Mouse (Mus musculus): ENCODE results near the gene Peli1. TPM values are rescaled to one million over a fixed set of nuclear protein-coding genes. Genes with fewer than 3 reads are reported as not detected.
"Not testable (repeated sequence)": the region's sequence is repeated elsewhere in the genome, so short reads cannot be mapped to it uniquely, and the experiment has no call there.

Peli1 gene
- polyA plus RNA-seq, 1 experiment from 2014 or later, result 40.5 TPM

DNA sequence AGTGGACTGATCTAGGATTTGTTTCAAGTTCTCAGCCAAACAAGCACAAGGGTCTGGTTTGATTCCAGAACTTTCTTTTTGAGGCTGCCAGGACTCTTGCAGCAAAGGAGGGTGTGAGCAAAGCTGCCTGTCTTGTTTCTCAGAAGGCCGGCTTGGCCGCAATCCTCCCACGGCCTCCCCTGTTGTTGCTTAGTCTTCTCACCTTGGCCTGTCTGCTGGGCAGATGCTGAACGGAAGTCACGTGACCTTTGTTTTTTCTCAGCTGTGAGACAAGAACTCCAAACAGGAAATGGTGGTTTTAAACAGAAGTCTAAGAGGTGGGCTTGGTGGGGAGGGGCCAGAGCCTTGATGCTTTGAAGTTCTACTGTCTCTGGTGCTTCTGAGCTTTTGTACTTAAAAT is 83.3 kb downstream of the Peli1 start:
- 0 out of 2 replicates have a peak overlapping the region, but pooled peaks have one; percentile 8 for H3K27ac ChIP-seq
- no peak for ATAC-seq (replicated peaks; ENCODE audit: low FRiP score, low read depth)
- H3K4me2 ChIP-seq (ENCODE audit: low read length), result no peak overlapping the region
- H3K36me3 ChIP-seq (ENCODE audit: insufficient read depth, low read length), result no peaks in the 10 kb centered on the region
- no peaks in the 10 kb centered on the region for H3K4me1 ChIP-seq (replicated peaks; ENCODE audit: insufficient read depth, low read length)
- TF ChIP-seq CTCF (IDR thresholded peaks at IDR 0.05; ENCODE audit: low read depth), result no peak
- H3K27me3 ChIP-seq (ENCODE audit: insufficient read depth, low read length), result no peaks in the 10 kb centered on the region
- 26% methylated on average over 5 of the region's 5 CpGs for WGBS
- peak; percentile 75 for DNase-seq (ENCODE audit: low spot score)
- H3K9me3 ChIP-seq (replicated peaks; ENCODE audit: low read length), result no peaks in the 10 kb centered on the region
- no peak overlapping the region for H3K9ac ChIP-seq (ENCODE audit: low read depth, low read length)
- no peak overlapping the region for H3K4me3 ChIP-seq (replicated peaks; ENCODE audit: low read depth, low read length)

DNA sequence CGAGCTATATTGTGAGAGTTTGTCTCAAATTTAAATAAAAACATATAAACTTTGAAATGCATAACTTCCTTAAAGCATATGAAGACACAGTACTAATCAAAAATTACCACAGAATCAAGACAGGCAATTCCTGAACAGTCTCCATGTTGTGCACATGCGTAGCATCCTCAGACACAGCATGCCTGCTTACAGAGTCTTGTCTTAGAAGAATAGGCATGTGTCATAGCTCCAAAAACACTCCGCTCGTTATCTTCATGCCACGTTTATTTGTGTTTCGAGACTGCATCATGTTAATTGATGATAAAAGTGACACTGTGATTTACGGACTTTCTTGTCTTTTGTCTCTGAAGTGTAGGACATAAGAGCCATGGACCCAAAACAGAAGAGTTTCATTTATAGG is 84.0 kb downstream of the Peli1 start:
- TF ChIP-seq CTCF (IDR thresholded peaks at IDR 0.05; ENCODE audit: low read depth), result no peak
- no peaks in the 10 kb centered on the region for H3K4me1 ChIP-seq (replicated peaks; ENCODE audit: insufficient read depth, low read length)
- no peak overlapping the region for H3K9ac ChIP-seq (ENCODE audit: low read depth, low read length)
- ATAC-seq (replicated peaks; ENCODE audit: low FRiP score, low read depth) (no peak), DNase-seq (ENCODE audit: low spot score) (no peak)
- no peaks in the 10 kb centered on the region for H3K9me3 ChIP-seq (replicated peaks; ENCODE audit: low read length)
- H3K4me2 ChIP-seq (ENCODE audit: low read length), result no peak overlapping the region
- 79% methylated on average over 7 of the region's 7 CpGs for WGBS
- no peak overlapping the region for H3K27ac ChIP-seq
- H3K36me3 ChIP-seq (ENCODE audit: insufficient read depth, low read length), result no peaks in the 10 kb centered on the region
- no peaks in the 10 kb centered on the region for H3K27me3 ChIP-seq (ENCODE audit: insufficient read depth, low read length)
- H3K4me3 ChIP-seq (replicated peaks; ENCODE audit: low read depth, low read length), result no peak overlapping the region

DNA sequence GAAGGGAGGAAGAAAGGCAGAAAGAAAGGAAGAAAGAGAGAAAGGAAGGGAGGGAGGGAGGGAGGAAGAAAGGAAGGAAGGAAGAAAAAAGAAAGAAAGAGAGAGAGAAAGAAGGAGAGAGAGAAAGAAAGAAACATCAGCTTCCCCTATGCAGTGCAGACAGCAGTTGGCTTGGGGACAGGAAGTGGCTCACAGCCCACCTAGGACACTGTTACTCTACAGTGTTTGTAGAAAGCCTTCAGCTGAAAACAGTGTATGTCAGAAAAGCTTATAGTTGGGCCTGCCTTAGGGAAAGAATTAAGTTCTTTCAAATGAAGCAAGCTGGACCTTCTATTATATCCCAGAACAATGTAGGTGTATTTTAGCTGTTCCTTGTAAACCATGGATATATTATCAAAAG is 85.4 kb downstream of the Peli1 start:
- ATAC-seq (replicated peaks; ENCODE audit: low FRiP score, low read depth), result no peak
- no peak overlapping the region for H3K9ac ChIP-seq (ENCODE audit: low read depth, low read length)

DNA sequence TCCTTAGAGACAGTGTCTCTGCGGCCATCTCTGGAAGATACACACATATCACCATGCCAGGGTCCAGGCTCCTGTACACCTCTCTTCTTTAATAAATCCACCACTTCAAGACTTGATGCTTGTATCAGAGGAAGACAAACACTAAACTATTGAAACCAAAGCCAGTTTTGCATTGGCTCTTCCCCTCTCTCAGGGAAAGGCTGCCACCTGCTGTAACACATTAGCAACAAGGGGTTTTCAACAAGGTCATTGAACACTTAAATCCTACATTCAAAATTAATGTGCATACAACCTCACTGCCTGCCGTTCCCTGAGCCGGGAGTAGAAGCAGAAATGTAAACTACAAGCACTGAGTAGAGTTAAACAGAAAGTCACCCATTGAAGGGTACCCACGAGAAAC is 87.3 kb downstream of the Peli1 start:
- no peaks in the 10 kb centered on the region for H3K27me3 ChIP-seq (ENCODE audit: insufficient read depth, low read length)
- no peaks in the 10 kb centered on the region for H3K9me3 ChIP-seq (replicated peaks; ENCODE audit: low read length)
- no peak overlapping the region for H3K27ac ChIP-seq
- no peak overlapping the region for H3K4me2 ChIP-seq (ENCODE audit: low read length)
- ATAC-seq (replicated peaks; ENCODE audit: low FRiP score, low read depth) (no peak), DNase-seq (ENCODE audit: low spot score) (peak; percentile 87)
- H3K9ac ChIP-seq (ENCODE audit: low read depth, low read length), result no peak overlapping the region
- no peak overlapping the region for H3K4me3 ChIP-seq (replicated peaks; ENCODE audit: low read depth, low read length)
- WGBS, result 43% methylated on average over 4 of the region's 4 CpGs
- no peaks in the 10 kb centered on the region for H3K36me3 ChIP-seq (ENCODE audit: insufficient read depth, low read length)
- TF ChIP-seq CTCF (IDR thresholded peaks at IDR 0.05; ENCODE audit: low read depth), result peak; percentile 91
- no peaks in the 10 kb centered on the region for H3K4me1 ChIP-seq (replicated peaks; ENCODE audit: insufficient read depth, low read length)

More for the DNA sequence above, 85.4 kb downstream of the Peli1 start:
- Histone ChIP-seq H3K4me1 (replicated peaks; ENCODE audit: insufficient read depth, low read length) (no peaks in the 10 kb centered on the region), H3K4me3 (replicated peaks; ENCODE audit: low read depth, low read length) (no peak overlapping the region), H3K36me3 (ENCODE audit: insufficient read depth, low read length) (no peaks in the 10 kb centered on the region), H3K27ac (no peak overlapping the region), H3K9me3 (replicated peaks; ENCODE audit: low read length) (no peaks in the 10 kb centered on the region), H3K27me3 (ENCODE audit: insufficient read depth, low read length) (no peaks in the 10 kb centered on the region), H3K4me2 (ENCODE audit: low read length) (no peak overlapping the region)
- DNase-seq (ENCODE audit: low spot score), result no peak
- no peak for TF ChIP-seq CTCF (IDR thresholded peaks at IDR 0.05; ENCODE audit: low read depth)

DNA sequence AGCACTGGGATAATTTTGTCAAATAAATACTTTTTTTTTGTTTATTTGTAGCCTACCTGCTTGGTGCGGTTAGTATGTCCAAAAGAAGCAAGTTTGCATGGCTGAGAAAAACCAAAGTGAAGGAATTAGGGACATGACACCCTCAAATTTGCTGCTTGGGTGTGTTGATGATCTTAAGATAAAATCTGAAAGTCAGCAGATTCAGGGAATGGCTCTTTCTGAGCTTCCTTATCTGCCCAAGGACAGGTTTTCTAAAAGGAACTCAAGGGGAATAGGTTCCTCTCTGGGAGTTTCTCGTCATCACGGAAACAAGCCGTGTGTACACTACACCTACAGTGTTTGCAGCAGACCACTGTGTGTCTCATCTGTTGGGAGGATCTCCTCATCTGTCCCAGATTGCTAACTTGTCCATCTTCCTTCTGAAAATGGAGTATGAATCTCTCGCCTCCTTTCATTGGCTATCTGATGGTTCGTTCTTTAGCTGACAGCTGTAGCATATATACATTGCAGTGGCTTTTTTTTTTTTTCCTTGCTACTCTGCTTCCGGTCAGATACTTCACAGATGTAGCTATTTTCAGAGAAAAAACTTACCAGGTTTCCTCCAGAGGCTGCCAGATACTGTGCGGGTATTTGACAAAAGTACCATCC is 88.0 kb downstream of the Peli1 start:
- TF ChIP-seq CTCF (IDR thresholded peaks at IDR 0.05; ENCODE audit: low read depth), result no peak

DNA sequence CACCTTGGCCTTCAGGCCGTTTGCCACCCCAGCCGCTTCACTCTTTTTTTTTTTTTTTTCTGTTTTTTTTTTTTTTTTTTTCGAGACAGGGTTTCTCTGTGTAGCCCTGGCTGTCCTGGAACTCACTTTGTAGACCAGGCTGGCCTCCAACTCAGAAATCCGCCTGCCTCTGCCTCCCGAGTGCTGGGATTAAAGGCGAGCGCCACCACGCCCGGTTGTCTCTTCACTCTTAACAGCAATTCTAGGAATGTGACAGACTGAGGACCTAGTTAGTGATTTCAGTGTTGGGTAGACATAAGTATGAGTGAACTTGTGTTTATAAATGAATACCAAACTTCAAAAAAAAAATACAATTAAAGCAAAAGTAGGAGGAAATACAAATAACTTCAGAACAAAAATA is 88.8 kb downstream of the Peli1 start:
- H3K4me2 ChIP-seq (ENCODE audit: low read length); H3K4me1 ChIP-seq (replicated peaks; ENCODE audit: insufficient read depth, low read length); H3K27ac ChIP-seq; H3K36me3 ChIP-seq (ENCODE audit: insufficient read depth, low read length); ATAC-seq (replicated peaks; ENCODE audit: low FRiP score, low read depth); DNase-seq (ENCODE audit: low spot score); H3K4me3 ChIP-seq (replicated peaks; ENCODE audit: low read depth, low read length); H3K9me3 ChIP-seq (replicated peaks; ENCODE audit: low read length); H3K9ac ChIP-seq (ENCODE audit: low read depth, low read length); H3K27me3 ChIP-seq (ENCODE audit: insufficient read depth, low read length): not testable (repeated sequence)
- 86% methylated on average over 8 of the region's 9 CpGs for WGBS

More for the DNA sequence above, 88.0 kb downstream of the Peli1 start:
- Histone ChIP-seq H3K9ac (ENCODE audit: low read depth, low read length) (no peak overlapping the region), H3K4me3 (replicated peaks; ENCODE audit: low read depth, low read length) (no peak overlapping the region), H3K27me3 (ENCODE audit: insufficient read depth, low read length) (no peaks in the 10 kb centered on the region), H3K27ac (no peak overlapping the region), H3K36me3 (ENCODE audit: insufficient read depth, low read length) (no peaks in the 10 kb centered on the region), H3K4me1 (replicated peaks; ENCODE audit: insufficient read depth, low read length) (no peaks in the 10 kb centered on the region), H3K9me3 (replicated peaks; ENCODE audit: low read length) (no peaks in the 10 kb centered on the region), H3K4me2 (ENCODE audit: low read length) (no peak overlapping the region)
- ATAC-seq (replicated peaks; ENCODE audit: low FRiP score, low read depth) (no peak), DNase-seq (ENCODE audit: low spot score) (no peak)
- WGBS, result 88% methylated on average over 8 of the region's 8 CpGs

DNA sequence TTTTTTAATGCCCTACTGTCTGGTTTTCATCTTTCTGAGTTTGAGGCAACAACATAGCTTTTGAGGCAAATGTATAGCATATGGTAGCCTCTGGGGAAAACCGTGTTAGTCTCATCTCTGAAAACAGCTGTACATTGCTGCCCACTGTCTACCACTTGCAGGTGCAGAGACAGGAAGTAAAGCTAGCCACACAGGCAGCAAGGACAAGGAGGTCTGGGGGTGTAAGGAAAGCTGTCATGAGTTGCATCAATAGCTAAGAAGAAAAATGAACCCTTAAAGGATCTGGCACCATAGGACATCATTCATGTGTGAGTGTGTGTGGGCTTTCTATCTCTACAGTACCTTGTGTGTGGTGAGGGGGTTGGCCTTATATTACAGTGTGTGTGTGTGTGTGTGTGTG is 89.6 kb downstream of the Peli1 start:
- no peak for ATAC-seq (replicated peaks; ENCODE audit: low FRiP score, low read depth)
- H3K4me1 ChIP-seq (replicated peaks; ENCODE audit: insufficient read depth, low read length), result no peaks in the 10 kb centered on the region
- no peak overlapping the region for H3K4me2 ChIP-seq (ENCODE audit: low read length)
- no peaks in the 10 kb centered on the region for H3K9me3 ChIP-seq (replicated peaks; ENCODE audit: low read length)
- no peaks in the 10 kb centered on the region for H3K36me3 ChIP-seq (ENCODE audit: insufficient read depth, low read length)
- no peak overlapping the region for H3K9ac ChIP-seq (ENCODE audit: low read depth, low read length)
- H3K4me3 ChIP-seq (replicated peaks; ENCODE audit: low read depth, low read length), result no peak overlapping the region
- no peaks in the 10 kb centered on the region for H3K27me3 ChIP-seq (ENCODE audit: insufficient read depth, low read length)
- TF ChIP-seq CTCF (IDR thresholded peaks at IDR 0.05; ENCODE audit: low read depth), result no peak
- no peak overlapping the region for H3K27ac ChIP-seq
- 53% methylated on average over 1 of the region's 1 CpGs for WGBS
- no peak for DNase-seq (ENCODE audit: low spot score)
